Mouse (Mus musculus): ENCODE results near the gene Glb1l.
A peak's percentile ranks its signal among the peaks of the same experiment; 100 is the strongest.

Gene Glb1l

GRCm38 (mm10) chr1:75230335-75230994 lies 19.9 kb upstream of the Glb1l start:
- no peak for DNase-seq

GRCm38 (mm10) chr1:75229158-75229557 lies 18.5 kb upstream of the Glb1l start:
- DNase-seq: no peak

- no peak for DNase-seq
Measured at GRCm38 (mm10) chr1:75227653-75228052, 17.0 kb upstream of the Glb1l start.

GRCm38 (mm10) chr1:75226138-75226537 lies 15.5 kb upstream of the Glb1l start:
- DNase-seq: no peak

GRCm38 (mm10) chr1:75225473-75225872 lies 14.9 kb upstream of the Glb1l start:
- DNase-seq: no peak

GRCm38 (mm10) chr1:75223532-75223931 lies 12.9 kb upstream of the Glb1l start:
- no peak for DNase-seq

GRCm38 (mm10) chr1:75222926-75223325 lies 12.3 kb upstream of the Glb1l start:
- DNase-seq: no peak

GRCm38 (mm10) chr1:75221538-75221937 lies 10.9 kb upstream of the Glb1l start:
- DNase-seq: no peak

GRCm38 (mm10) chr1:75219531-75219930 lies 8.9 kb upstream of the Glb1l start, which contains the start of gene Tuba4a:
Gene Tuba4a, minus strand, starts transcription at chr1:75219865.
- DNase-seq: peak in 1 of 2 experiments; percentile 79

GRCm38 (mm10) chr1:75219078-75219477 lies 8.5 kb upstream of the Glb1l start:
- peak; percentile 98 for DNase-seq

- peak; percentile 93 to 96 for DNase-seq
Measured at GRCm38 (mm10) chr1:75218227-75219001, 7.8 kb upstream of the Glb1l start.

- DNase-seq: no peak
Measured at GRCm38 (mm10) chr1:75217893-75218226, 7.2 kb upstream of the Glb1l start.

GRCm38 (mm10) chr1:75216797-75217585 lies 6.4 kb upstream of the Glb1l start:
- DNase-seq: peak; percentile 69 to 73

GRCm38 (mm10) chr1:75215785-75216184 lies 5.2 kb upstream of the Glb1l start:
- peak; percentile 28 to 37 for DNase-seq

- peak in 1 of 2 experiments; percentile 55 for DNase-seq
Measured at GRCm38 (mm10) chr1:75214886-75215285, 4.3 kb upstream of the Glb1l start.

GRCm38 (mm10) chr1:75214442-75214841 lies 3.8 kb upstream of the Glb1l start:
- no peak for DNase-seq

GRCm38 (mm10) chr1:75213096-75213495 lies 2.5 kb upstream of the Glb1l start:
- DNase-seq: no peak

GRCm38 (mm10) chr1:75212542-75212941 lies 1.9 kb upstream of the Glb1l start:
- DNase-seq: peak in 1 of 2 experiments; percentile 30

- no peak for DNase-seq
Measured at GRCm38 (mm10) chr1:75211141-75211708, 612 bp upstream of the Glb1l start.

GRCm38 (mm10) chr1:75208967-75209678 lies 1.5 kb downstream of the Glb1l start:
- no peak for DNase-seq

- DNase-seq: no peak
Measured at GRCm38 (mm10) chr1:75201236-75201635, 9.4 kb downstream of the Glb1l start.

- DNase-seq: peak in 1 of 2 experiments; percentile 61
Measured at GRCm38 (mm10) chr1:75192452-75192851, 18.2 kb downstream of the Glb1l start.
